Mouse (Mus musculus): ENCODE results near the gene Trappc5.

Gene Trappc5

DNA sequence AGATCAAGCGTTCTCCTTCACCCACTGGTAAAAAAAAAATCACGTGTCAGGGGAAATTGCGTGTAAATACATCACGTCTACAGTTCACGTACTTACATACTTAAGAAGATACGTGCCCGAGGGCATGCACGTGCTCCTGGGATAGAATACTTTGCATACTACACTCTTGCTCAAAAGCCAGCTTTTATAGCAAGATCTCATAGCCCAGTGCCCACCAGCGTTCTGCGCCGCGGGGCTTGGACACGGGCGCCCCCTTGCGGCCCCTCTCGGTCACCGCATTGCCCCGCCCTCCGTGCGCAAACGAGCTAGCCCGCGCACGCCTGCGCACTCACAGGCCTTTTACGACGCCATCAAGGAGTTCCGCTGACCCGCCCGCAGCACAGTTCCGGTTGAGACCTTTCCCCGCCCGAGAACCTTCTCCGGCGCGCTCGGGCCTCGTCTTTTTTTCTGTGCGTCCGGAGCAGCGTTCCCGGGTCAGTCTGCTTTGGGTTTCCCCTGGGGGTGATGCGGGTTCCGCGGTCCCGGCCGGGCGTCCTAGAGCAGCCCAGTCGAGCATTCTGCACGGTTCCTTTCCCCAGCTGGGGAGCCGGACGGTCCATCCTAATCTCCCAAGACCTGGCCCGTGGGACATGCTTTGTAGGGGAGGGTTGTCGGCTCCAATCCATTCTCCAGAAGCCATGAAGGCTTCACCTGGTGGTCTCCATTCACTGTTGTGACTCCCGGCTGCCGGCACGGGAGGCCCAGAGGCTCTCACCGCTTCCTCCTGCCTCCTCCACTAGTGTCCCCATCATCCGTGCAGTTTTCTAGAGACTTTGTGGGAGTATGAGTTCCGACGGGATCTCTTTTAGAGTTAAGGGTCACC is at the start of gene Trappc5:
Gene Trappc5, plus strand, starts transcription at position 169 of the 862 bp plus-strand sequence.
- ATAC-seq (ENCODE audit: low TSS enrichment): peak; percentile 83

DNA sequence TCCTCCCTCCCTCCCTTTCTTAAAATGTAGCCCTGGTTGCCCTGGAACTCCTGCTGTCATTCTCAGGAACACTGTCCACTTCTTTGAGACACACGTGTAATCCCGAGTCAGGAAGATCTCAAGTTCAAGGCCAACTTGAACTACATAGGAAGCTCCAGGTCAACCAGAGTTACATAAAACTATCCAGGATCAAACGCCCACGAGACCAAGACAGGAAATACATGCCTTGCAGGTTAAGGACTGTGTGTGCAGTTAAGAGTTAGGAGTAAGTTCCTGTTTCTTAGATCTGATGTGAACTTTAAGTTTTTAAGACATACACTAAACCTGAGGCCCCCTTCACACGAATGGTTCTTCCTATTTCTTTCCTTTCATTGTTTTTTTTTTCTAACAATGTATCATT is 49.1 kb upstream of the Trappc5 start:
- no peak for ATAC-seq (ENCODE audit: low TSS enrichment)

DNA sequence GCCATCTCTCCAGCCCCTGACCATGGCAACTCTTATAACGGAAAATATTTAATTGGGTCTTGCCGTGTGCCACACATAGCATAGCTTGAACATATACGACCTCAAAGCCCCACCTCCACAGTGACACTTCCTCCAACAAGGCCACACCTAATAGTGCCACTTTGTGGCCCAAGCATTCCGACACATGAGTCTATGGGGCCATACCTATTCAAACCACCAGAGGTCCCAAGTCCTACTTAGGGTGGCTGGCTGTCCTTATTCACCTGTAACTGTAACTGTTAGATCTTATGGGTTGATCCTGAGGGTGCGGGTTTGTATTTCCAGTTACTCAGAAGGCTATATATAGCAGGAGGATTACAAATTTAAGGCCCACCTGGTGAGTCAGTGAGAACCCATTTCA is 48.1 kb upstream of the Trappc5 start:
- 0 out of 2 replicates have a peak, but pooled peaks have one; percentile 42 for ATAC-seq (ENCODE audit: low TSS enrichment)

DNA sequence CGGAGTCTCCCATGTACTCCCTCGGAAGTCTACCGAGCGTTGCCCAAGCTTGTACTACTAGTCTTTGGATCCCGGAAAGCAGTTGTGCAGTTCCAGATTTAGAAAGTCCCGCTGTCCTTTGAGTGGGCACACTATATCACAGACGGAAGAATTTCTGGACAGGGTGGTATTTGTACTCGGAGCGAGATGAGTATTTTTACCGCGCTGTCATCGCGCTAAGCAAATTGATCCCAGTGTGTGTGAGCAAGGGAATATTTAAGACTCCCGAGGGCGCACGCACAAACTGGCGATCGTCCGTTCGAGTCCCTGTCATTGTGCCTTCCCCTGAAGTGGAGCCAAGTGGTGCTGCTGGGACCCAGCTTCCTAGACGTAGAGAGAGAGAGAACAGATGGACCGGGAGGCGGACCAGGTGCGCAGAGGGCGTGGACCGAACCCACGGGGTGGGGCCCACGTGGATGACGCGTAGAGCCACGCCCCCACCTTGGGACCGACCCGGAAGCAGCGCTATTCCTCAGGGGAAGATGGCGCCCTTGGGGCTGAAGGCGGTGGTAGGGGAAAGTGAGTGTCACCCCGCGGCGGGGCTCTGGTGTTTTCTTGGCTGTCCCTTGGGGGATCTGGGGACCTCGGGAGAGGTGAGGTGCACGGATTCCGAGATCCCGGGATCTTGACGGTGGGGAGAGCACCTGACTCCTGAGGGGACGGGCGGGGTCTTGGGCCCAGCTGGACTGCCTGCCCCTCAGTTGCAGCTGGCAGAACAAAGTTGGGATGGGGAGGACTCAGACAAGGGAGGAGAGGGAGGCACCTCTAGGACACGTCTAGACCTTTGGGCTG is 45.2 kb upstream of the Trappc5 start, which contains the start of gene Stxbp2:
Gene Stxbp2, plus strand, starts transcription at position 309 of the 831 bp plus-strand sequence.
- ATAC-seq (ENCODE audit: low TSS enrichment): peak; percentile 85

DNA sequence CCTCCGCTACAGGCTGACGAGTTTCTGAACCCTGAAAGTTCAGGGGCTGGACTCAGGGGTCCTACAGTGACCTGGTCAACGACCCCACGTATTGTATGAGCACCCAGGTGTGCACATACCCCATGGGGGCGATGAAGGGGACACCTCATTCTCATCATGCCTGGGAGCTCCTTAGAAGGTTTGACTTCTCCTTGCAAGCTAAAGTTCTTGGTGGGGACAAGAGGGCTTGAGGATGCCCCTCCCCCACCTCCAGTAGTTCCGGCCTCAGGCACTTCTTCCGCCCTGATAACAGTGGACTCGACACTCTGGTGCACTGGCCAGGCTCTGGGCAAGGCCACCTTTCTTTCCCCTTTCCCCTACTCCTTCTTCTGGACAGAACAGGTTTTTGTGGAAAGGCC is 44.6 kb upstream of the Trappc5 start:
- ATAC-seq (ENCODE audit: low TSS enrichment): no peak

DNA sequence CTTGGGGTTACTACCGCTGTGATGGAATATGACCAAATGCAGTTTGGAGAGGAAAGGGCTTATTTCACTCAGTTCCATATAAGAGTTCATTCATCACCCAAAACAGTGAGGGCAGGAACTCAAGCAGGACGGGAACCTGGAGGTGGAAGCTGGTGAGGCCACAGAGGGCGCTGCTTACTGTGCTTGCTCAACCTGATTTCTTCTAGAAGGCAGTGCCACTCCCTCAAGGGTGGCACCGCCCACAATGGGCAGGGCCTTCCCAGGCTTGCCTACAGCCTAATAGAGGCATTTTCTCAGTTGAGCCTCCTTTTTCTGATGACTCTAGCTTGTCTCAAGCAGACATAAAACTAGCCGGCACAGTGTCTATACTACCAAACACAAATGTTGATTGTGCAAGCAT is 30.3 kb upstream of the Trappc5 start:
- ATAC-seq (ENCODE audit: low TSS enrichment): no peak; the same call in 1 of the 2 replicates

DNA sequence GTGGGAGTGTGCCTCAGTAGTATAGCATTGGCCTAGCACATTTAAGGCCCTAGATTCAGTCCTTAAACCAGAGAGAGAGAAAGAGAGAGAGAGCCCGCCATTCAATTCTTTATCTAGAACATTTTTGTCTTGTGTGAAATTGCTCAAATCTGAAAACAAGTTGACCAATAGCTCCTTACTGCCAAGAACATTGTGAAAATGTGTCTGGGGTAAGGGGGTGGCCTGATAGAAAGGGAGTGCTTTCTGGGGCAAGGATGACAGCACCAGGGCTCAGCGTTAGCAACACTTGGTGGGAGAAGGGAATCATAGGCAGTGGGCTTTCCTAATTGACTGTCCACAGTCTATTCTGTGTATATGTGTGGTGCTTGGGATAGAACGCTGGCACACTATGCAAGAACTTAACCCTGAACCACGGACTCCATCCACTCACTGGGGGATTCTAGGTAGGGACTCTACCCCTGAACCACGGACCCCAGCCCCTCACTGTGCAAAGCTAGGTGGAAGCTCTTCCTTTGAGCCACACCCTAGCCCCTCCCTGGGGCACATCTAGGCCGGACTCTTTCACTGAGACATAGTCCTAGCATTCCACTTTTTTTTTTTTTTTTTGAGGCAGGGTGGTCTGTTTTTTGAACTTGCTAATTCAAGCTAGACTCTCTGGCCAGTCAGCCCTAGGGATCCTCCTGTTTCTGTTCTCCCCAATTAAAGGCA is 29.1 kb upstream of the Trappc5 start:
- ATAC-seq (ENCODE audit: low TSS enrichment): no peak

DNA sequence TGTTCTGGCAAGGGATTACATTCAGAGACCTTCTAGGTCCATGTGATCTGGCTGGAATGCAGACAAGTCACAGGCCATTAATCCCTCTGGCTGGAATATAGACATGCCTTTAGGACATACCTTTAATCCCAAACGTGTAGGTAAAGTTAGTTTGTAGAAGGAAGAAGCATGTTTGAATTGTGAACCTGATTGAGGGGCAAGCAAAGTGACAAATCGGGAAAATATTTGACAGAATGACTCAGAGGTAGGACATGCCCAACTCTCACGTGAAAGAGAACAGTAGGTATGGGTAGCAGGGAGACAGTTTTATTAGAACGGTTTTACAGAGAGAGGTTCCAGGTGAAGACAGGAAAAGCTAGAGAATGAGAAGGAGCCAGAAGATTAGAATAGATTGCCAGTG is 28.5 kb upstream of the Trappc5 start:
- no peak for ATAC-seq (ENCODE audit: low TSS enrichment)

DNA sequence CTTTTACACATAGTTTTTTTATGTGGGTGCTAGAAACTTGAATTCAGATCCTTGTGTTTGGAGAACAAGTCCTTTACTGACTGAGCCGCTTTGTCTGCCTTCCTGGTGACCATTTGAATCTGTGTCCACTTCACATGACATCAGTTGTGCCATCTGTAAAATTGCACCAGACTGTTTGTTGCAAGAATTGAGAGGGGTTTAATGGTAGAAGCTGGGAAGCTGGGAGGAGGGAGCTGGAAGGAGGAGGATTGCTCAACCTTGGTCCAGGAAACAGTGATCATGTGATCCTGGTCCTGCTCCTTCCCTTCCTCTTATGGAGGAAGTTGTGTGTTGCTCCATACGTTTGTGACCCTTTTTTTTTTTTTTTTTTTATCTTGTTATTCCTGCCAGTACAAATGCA is 27.8 kb upstream of the Trappc5 start:
- ATAC-seq (ENCODE audit: low TSS enrichment): no peak

DNA sequence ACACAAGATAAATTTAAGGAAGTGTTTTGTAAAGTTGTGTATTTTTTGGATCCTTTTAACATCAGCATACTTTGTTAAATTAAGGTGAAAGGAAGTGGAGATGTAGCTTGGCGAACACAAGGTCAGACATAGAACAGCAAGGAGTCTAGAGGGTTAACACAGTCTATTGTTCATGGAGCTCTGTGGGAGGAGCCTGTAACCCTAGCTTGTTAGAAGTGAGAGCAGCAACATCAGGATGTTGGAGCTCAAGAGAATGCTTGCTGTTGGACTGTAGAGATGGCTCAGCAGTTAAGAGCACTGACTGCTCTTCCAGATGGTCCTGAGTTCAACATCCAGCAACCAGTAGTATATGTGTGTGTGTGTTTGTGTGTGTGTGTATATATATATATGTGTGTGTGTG is 27.1 kb upstream of the Trappc5 start:
- no peak for ATAC-seq (ENCODE audit: low TSS enrichment)

DNA sequence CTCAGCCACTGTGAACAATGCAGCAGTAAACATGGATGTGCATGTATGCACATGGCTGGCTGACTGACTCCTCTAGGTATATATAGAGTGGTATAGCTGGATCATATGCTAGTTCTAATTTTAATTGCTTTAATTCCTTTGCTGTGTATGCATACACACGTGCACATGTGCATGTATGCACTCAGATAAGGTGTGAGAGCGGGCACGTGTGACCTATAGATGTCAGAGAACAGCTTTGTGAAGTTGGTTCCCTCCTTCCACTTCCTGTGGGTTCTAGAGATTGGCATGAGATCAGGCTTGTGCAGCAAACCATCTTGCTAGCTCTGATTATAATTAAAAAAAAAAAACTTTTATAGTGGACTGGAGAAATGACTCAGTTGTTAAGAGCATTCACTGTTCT is 23.3 kb upstream of the Trappc5 start:
- ATAC-seq (ENCODE audit: low TSS enrichment): no peak

DNA sequence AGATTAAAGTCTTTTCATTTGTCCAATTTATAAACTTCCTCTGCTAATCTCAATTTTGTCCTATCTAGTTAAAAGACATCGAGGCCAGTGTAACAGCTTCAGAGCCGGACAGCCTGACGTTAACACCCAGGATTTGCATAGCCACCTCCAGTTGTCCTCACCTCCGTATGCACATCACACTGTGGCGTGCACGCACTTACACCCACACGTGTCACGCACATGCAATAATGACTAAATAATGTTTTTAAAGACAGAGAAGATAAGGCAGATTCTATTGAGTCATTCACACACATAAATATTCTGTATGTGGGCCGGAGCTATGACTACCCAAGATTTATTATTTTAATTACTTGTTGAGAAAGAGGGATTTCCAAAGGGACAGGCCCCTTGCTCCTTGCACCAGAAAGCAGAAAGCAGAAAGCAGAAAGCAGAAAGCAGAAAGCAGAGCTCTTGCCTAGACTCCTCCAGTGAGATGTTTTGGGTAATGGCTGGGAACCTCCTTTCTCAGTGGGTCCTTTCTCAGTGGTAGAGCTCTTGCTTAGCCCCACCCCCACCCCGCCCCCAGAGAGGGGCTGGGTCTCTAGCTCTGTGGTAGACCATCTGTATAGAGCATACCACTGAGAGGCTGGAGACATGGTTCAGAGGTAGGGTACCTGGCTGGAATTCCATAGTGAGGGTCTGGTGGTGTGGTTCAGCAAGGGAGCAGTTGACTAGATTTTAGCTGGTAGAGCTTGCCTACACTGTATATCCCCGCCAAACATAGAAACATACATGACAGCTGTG is 21.2 kb upstream of the Trappc5 start:
- no peak for ATAC-seq (ENCODE audit: low TSS enrichment)

DNA sequence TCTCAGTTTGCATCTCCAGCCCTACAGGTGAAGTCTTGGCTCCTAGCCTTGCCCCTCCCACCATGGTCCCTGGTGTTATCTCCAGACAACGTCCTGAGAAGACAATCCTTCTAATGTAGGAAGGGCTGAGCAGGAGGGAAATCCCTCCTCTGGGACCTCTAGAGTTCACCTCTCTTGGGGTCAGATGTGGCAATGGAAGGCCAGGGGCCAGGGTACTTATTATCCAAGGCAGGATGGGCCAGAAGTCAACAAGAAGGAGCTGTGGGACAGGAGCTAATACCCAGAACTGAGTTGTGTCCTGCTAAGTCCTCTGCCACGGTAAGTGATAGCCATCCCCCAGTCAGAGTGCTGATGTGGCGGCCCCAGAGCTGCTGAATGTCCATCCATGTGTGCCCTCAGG is 20.6 kb upstream of the Trappc5 start, which contains the start of gene Retn:
Gene Retn, plus strand, starts transcription at position 245 of the 400 bp plus-strand sequence.
- no peak for ATAC-seq (ENCODE audit: low TSS enrichment)

DNA sequence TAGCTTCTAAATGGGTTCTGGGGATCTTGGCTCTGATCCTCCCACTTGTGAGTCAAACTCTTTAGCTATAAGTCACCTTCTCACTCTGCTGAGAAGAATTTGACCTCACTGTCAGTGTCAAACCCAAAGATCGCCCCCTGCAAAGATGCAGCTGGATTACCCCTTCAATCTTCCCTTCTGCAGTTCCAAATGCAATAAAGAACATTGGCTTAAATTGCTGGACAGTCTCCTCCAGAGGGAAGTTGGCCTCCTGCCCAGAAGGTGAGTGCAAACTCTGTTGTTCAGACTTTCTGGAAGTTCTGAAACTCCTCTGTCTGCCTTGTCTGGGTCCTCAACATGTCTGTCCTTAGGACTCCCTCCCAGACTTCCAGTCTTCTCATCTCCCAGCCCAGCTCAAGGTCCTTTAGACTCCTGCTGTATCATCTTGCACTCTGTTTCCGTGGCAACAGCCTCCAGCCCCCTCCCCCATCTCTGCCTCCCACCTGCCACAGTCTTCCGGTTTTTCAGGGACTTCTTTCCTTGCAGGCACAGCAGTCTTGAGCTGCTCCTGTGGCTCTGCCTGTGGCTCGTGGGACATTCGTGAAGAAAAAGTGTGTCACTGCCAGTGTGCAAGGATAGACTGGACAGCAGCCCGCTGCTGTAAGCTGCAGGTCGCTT is 19.2 kb upstream of the Trappc5 start:
- 0 out of 2 replicates have a peak, but pooled peaks have one; percentile 13 for ATAC-seq (ENCODE audit: low TSS enrichment)

DNA sequence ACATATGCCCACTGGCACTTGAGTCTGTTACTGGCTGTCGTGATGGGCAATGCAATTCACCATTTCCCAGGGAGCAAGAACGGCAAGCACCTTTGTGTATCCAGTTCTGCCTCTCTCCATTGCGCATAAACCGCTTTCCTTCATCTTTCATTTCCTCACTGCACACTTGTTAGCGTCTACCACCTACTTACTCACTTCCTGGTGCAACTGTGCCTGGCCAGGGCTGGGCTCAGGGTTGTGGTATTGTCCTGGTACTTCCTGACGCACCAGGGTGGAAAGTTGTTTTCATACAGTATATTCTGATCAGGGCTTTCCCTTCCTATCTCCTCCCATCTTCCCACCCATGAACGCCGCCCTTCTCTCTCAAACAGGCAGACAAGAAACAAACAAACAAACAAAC is 15.2 kb upstream of the Trappc5 start:
- no peak for ATAC-seq (ENCODE audit: low TSS enrichment)

DNA sequence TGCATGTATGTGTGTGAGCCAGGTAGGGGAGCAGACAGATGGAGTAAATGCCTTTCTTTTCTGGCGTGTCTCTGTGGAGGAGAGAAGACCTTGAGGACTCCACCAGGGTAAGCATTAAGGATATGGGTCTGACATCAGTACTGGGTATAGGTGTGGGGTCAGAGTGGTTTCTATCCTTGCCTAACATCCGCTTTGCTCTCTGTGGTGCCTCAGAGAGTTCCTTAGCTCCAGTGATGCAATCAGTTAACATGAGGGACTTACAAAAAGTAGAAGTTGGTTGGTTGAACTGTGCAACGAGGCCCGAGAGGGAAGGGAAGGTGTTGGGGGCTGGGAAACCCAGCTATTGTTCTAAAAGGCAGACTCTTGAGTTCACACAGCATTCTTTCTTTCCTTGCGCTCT is 11.7 kb upstream of the Trappc5 start:
- ATAC-seq (ENCODE audit: low TSS enrichment): no peak

DNA sequence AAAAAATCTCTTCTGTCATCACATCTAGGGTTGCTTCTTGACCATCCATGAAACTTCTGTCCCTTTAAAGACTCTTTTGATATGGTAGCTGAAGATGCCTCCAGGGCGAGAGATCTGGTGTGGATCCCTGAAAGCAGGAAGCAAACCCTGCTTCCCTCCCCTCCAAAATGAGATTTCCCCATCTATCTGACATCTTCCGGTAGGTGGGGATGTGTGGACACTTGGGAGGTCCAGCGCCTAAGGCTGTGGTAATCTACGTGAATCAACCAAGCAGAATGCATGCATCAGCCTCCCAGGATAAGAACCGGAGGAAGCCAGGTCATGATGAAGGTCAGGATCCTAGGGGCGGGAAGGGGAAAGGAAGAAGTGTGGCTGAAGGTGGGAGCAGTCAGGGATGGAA is 10.6 kb upstream of the Trappc5 start, which contains the start of gene Mcemp1:
Gene Mcemp1, plus strand, starts transcription at position 248 of the 400 bp plus-strand sequence.
- no peak for ATAC-seq (ENCODE audit: low TSS enrichment)

DNA sequence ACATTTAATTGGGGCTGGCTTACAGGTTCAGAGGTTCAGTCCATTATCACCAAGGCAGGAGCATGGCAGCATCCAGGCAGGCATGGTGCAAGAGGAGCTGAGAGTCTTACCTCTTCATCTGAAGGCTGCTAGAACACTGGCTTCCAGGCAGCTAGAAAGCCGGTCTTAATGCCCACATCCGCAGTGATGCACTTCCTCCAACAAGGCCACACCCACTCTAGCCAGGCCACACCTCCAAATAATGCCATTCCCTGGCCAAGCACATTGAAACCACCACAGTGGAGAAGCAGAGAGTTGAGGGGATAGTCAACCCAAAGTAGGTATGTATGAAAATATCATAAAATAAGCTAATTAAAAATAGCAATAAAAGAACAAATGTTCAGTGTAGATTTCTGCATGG is 5.7 kb upstream of the Trappc5 start:
- ATAC-seq (ENCODE audit: low TSS enrichment): no peak

DNA sequence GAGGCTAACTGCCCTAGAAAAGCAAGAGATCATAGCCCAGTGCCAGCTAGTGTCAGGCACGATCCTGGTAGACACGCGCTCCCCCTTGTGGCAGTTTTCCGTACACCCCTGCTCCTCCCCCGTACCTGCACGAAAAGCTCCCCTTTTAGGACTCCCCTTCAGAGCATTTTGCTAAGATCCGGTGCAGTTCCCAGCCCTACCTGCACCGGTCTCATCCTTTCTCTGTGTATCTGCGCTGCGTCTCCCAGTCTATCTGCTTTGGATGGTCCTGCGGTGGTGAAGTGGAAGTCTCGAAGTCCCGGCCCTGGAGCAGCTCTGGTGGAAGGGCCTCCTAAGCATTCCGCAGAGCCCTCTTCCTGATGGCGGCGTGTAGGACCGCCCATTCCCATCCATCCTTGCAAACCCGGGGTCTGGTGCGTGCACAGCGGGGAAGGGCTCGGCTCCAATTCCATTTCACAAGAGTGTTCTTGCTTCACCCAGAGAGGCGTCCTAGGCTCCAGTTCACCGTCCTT is 4.1 kb upstream of the Trappc5 start, which contains the start of gene Fcor:
Gene Fcor, minus strand, starts transcription at position 383 of the 512 bp plus-strand sequence.
- peak; percentile 70 for ATAC-seq (ENCODE audit: low TSS enrichment)

DNA sequence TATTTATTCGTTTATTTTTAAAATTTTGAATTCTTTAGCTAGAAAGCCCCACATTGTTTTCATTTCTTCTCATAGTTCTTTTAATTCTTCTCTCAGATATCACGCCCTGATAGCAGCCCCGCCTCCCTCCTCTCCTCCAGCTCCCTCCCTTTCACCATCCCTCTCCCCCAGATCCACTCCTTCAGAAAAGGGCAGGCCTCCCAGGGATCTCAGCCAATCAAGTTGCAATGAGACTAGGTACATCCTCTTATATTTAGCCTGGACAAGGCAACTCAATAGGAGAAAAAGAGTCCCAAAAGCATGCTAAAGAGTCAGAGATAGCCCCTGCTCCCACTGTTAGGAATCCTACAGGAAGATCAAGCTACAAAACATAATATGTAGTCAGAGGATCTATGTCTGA is 1.4 kb upstream of the Trappc5 start:
- ATAC-seq (ENCODE audit: low TSS enrichment): no peak
